Comparison of ENCODE assay signal across 1 mouse cellular context in the genomic region with DNA sequence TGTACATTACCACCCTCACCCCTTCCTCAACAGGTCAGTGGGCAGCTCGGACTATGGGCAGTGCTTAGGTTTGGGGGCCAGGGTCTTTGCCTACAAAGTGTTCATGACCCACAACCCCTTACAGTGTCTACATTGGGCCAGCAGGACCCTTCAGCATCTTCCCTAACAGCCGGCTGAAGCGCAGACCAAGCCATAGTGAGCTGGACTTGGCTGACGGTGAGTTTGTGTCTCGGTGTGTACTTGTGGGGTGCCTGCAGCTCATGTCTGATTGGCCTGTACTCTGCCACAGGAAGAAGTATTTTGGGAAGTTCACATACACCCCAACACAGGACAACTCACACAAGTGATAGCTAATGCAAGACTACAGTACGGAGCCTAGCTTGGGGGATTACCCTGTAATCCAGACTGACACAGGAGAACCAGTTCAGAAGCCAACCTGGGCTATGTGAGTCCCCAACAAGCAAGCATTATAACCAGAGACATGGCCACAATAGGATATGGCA.
TF ChIP-seq lines count a peak whose summit lies in the region.

No protein-coding gene starts in this region.

TF ChIP-seq in CH12.LX, 34 proteins besides CTCF, POLR2A, EP300 and RAD21:
- TF ChIP-seq HCFC1 (IDR thresholded peaks at IDR 0.05; ENCODE audit: low read depth, low read length) (no peak), TCF12 (IDR thresholded peaks at IDR 0.05; ENCODE audit: low read depth, low read length) (no peak), MXI1 (IDR thresholded peaks at IDR 0.05; ENCODE audit: low read depth, low read length) (no peak), E2F4 (IDR thresholded peaks at IDR 0.05; ENCODE audit: insufficient replicate concordance, low read depth, low read length) (no peak), UBTF (IDR thresholded peaks at IDR 0.05; ENCODE audit: low read depth, low read length) (no peak), SMC3 (IDR thresholded peaks at IDR 0.05; ENCODE audit: low read depth, low read length) (no peak), MAZ (IDR thresholded peaks at IDR 0.05; ENCODE audit: low read depth, low read length) (no peak), ETS1 (conservative IDR thresholded peaks at IDR 0.05; ENCODE audit: low read depth, low read length) (no peak), CHD2 (IDR thresholded peaks at IDR 0.05; ENCODE audit: low read length) (no peak), RCOR1 (conservative IDR thresholded peaks at IDR 0.05; ENCODE audit: low read depth, low read length) (no peak), MAFK (IDR thresholded peaks at IDR 0.05; ENCODE audit: insufficient replicate concordance, low read length) (no peak), BHLHE40 (IDR thresholded peaks at IDR 0.05; ENCODE audit: low read depth, low read length) (no peak), ZNF384 (IDR thresholded peaks at IDR 0.05; ENCODE audit: low read depth, low read length) (no peak), KAT2A (IDR thresholded peaks at IDR 0.05; ENCODE audit: insufficient replicate concordance, low read length) (no peak), MYC (IDR thresholded peaks at IDR 0.05; ENCODE audit: low read depth, low read length) (no peak), SIN3A (IDR thresholded peaks at IDR 0.05; ENCODE audit: low read length) (no peak), TBP (conservative IDR thresholded peaks at IDR 0.05; ENCODE audit: low read depth, low read length) (no peak), USF1 (IDR thresholded peaks at IDR 0.05; ENCODE audit: low read depth, low read length) (no peak), PAX5 (IDR thresholded peaks at IDR 0.05; ENCODE audit: low read length) (no peak)
